Mouse (Mus musculus) G1E (cell line): ENCODE data around the gene Tbx6.
"Not testable (repeated sequence)": the region's sequence is repeated elsewhere in the genome, so short reads cannot be mapped to it uniquely, and the experiment has no call there.

Experiments
- CTCF ChIP-seq: IDR thresholded peaks from 2 replicates; pipeline ENCODE4 v1.5.1; 2012; ENCODE audit warnings: low read depth, low read length, inconsistent platforms, mixed read lengths
- TAL1 ChIP-seq: conservative IDR thresholded peaks from 2 replicates; pipeline ENCODE4 v1.6.1; 2012; ENCODE audit warnings: low read depth, low read length, inconsistent platforms, mixed read lengths

- not testable (repeated sequence) for TF ChIP-seq CTCF, TAL1
Observed at GRCm38 (mm10) chr7:126779101-126779500, 2.2 kb upstream of the Tbx6 start.
